Mouse (Mus musculus): ENCODE data around the gene 1700003F12Rik. TPM values are rescaled to one million over a fixed set of nuclear protein-coding genes. Genes with fewer than 3 reads are reported as not detected.

The 1700003F12Rik gene
- polyA plus RNA-seq, 1 experiment: not detected

DNA sequence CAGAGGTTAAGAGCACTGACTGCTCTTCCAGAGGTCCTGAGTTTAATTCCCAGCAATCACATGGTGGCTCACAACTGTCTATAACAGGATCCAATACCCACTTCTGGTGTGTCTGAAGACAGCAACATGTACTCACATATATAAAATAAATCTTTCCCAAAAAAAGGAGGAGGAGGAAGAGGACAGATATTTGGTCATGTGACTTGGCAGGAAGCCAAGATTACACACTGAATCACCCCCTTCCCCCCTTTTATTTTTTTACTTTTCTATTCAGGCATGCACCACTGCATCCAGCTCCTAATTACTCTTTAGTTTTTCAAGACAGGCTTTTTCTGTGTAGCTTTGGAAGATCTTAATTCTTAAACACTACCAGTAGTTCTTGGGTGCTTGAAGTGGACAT, 25.4 kb upstream of the 1700003F12Rik start:
- no peak for TF ChIP-seq CTCF (IDR thresholded peaks at IDR 0.05; ENCODE audit: borderline replicate concordance, insufficient read depth, low read length)
- TF ChIP-seq POLR2A (IDR thresholded peaks at IDR 0.05; ENCODE audit: low read depth, low read length): no peak
- Histone ChIP-seq H3K27ac (ENCODE audit: insufficient read depth, low read length) (no peak overlapping the region), H3K4me1 (ENCODE audit: control insufficient read depth, insufficient read depth, low read length) (peaks cover 9% of the 10 kb centered on the region), H3K4me3 (ENCODE audit: insufficient read depth, low read length) (no peak overlapping the region)

DNA sequence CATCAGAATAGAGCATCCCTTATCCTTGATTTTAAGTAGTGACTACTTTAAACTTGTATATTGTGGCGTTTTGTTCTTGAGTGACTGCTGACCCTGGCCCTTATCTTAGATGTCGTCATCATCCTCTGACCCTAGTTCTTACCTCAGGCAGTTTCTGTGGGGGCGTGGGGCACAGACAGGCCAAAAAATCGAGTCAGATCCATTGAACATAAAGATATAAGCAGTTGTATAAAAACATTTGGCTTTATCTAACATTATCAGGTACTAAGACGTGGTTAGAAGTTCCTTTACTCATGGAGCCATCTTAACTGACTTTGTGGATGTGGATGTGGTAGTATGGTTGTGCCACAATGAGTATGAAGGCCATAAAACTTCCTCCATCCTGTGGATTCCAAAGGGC, 24.6 kb upstream of the 1700003F12Rik start:
- TF ChIP-seq CTCF (IDR thresholded peaks at IDR 0.05; ENCODE audit: borderline replicate concordance, insufficient read depth, low read length) (no peak), POLR2A (IDR thresholded peaks at IDR 0.05; ENCODE audit: low read depth, low read length) (no peak)
- Histone ChIP-seq H3K27ac (ENCODE audit: insufficient read depth, low read length) (no peak overlapping the region), H3K4me1 (ENCODE audit: control insufficient read depth, insufficient read depth, low read length) (peaks cover under 1% of the 10 kb centered on the region; the same call in 1 of the 2 replicates), H3K4me3 (ENCODE audit: insufficient read depth, low read length) (no peak overlapping the region)

DNA sequence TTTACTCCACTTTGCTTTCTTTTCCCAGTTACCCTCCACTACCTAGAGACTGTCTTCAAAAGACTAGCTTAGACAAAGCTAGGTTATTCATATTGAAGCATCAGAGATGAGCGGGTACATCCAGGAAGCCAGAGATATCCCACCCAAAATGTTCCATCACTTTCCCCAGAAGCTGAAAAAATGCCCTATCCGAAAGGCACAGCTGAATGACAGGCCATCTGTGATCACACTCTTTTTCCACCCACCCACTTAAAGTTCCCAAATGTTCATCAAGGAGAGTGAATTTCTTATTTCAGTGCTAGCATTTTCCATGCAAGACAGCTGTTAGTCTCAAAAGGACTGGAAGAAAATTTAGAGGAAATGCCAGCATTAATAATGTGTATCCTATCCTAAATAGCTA, 21.6 kb upstream of the 1700003F12Rik start:
- H3K4me1 ChIP-seq (ENCODE audit: control insufficient read depth, insufficient read depth, low read length): no peaks in the 10 kb centered on the region
- TF ChIP-seq CTCF (IDR thresholded peaks at IDR 0.05; ENCODE audit: borderline replicate concordance, insufficient read depth, low read length) (no peak), POLR2A (IDR thresholded peaks at IDR 0.05; ENCODE audit: low read depth, low read length) (no peak)
- no peak overlapping the region for H3K27ac ChIP-seq (ENCODE audit: insufficient read depth, low read length)

GRCm38 (mm10) chr2:154526531-154526930, 20.4 kb upstream of the 1700003F12Rik start:
- TF ChIP-seq CTCF (IDR thresholded peaks at IDR 0.05; ENCODE audit: borderline replicate concordance, insufficient read depth, low read length): no peak
- no peak for TF ChIP-seq POLR2A (IDR thresholded peaks at IDR 0.05; ENCODE audit: low read depth, low read length)
- no peak overlapping the region for H3K4me3 ChIP-seq (ENCODE audit: insufficient read depth, low read length)
- H3K27ac ChIP-seq (ENCODE audit: insufficient read depth, low read length): no peak overlapping the region
- no peaks in the 10 kb centered on the region for H3K4me1 ChIP-seq (ENCODE audit: control insufficient read depth, insufficient read depth, low read length)

More for the DNA sequence above, 21.6 kb upstream of the 1700003F12Rik start:
- no peak overlapping the region for H3K4me3 ChIP-seq (ENCODE audit: insufficient read depth, low read length)

DNA sequence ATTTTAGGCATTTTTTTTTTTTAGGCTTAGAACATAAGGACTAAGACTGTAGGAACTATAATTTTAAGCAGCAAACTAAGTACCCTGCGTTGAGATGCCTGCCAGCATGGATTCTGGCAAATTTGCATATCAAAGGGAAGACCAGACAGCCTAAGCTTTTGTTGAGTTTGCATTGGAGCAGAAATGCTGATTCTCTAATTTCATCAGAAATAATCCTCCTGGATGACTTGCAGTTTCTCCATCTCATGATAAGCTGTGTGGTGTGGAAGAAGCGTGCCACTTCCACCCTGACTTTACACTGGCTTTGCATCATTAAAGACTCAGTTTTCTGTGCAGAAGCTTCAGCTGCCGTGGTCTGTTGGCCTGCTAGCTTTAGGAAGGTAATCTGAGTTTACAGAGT, 14.0 kb upstream of the 1700003F12Rik start:
- Histone ChIP-seq H3K4me1 (ENCODE audit: control insufficient read depth, insufficient read depth, low read length) (no peaks in the 10 kb centered on the region), H3K27ac (ENCODE audit: insufficient read depth, low read length) (no peak overlapping the region), H3K4me3 (ENCODE audit: insufficient read depth, low read length) (no peak overlapping the region)
- TF ChIP-seq POLR2A (IDR thresholded peaks at IDR 0.05; ENCODE audit: low read depth, low read length) (no peak), CTCF (IDR thresholded peaks at IDR 0.05; ENCODE audit: borderline replicate concordance, insufficient read depth, low read length) (no peak)

DNA sequence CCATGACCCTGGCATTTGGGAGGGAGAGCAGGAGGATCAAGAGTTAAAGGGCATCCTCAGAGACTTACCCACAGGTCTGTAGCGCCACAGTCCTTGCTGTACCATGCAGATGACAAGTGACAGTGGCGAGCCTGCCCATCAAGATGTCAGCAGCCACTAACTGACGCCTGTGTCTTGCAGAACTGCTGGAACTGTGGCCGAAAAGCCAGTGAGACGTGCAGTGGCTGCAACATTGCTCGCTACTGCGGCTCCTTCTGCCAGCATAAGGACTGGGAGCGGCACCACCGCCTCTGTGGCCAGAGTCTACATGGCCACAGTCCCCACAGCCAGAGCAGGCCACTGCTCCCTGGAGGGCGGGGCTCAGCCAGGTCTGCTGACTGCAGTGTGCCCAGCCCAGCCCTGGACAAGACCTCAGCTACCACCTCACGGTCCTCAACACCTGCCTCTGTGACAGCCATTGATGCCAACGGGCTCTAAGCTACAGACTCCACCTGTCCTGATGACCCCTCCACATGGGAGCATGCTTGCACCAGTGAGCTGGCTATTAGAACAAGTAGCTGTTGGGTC, 12.1 kb upstream of the 1700003F12Rik start:
- H3K4me3 ChIP-seq (ENCODE audit: insufficient read depth, low read length): no peak overlapping the region
- TF ChIP-seq POLR2A (IDR thresholded peaks at IDR 0.05; ENCODE audit: low read depth, low read length) (no peak), CTCF (IDR thresholded peaks at IDR 0.05; ENCODE audit: borderline replicate concordance, insufficient read depth, low read length) (no peak)
- H3K4me1 ChIP-seq (ENCODE audit: control insufficient read depth, insufficient read depth, low read length): no peaks in the 10 kb centered on the region
- H3K27ac ChIP-seq (ENCODE audit: insufficient read depth, low read length): no peak overlapping the region

GRCm38 (mm10) chr2:154538310-154538709, 8.6 kb upstream of the 1700003F12Rik start:
- Histone ChIP-seq H3K27ac (ENCODE audit: insufficient read depth, low read length) (no peak overlapping the region), H3K4me3 (ENCODE audit: insufficient read depth, low read length) (no peak overlapping the region), H3K4me1 (ENCODE audit: control insufficient read depth, insufficient read depth, low read length) (no peaks in the 10 kb centered on the region)
- TF ChIP-seq CTCF (IDR thresholded peaks at IDR 0.05; ENCODE audit: borderline replicate concordance, insufficient read depth, low read length) (no peak), POLR2A (IDR thresholded peaks at IDR 0.05; ENCODE audit: low read depth, low read length) (no peak)

DNA sequence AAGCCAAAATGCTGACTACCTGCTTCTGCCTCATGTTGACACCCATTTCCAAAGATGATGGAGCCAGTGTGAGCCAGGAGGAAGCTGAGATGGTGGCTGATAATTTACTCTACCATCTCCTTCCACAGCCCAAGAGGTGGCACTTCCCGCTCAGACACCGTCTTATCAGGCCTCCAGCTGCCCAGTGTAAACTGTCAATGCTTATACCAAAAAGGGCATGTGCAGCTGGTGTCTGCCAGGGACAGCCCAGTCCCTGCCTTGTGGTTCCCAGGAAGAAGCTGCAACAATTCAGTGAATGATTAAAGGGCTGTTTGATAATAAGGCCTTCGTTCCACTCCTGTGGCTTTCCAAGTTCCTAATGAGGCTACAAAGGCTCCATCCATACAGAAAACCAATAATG, 8.2 kb upstream of the 1700003F12Rik start:
- TF ChIP-seq POLR2A (IDR thresholded peaks at IDR 0.05; ENCODE audit: low read depth, low read length) (no peak), CTCF (IDR thresholded peaks at IDR 0.05; ENCODE audit: borderline replicate concordance, insufficient read depth, low read length) (no peak)
- Histone ChIP-seq H3K4me1 (ENCODE audit: control insufficient read depth, insufficient read depth, low read length) (no peaks in the 10 kb centered on the region), H3K27ac (ENCODE audit: insufficient read depth, low read length) (no peak overlapping the region), H3K4me3 (ENCODE audit: insufficient read depth, low read length) (no peak overlapping the region)

DNA sequence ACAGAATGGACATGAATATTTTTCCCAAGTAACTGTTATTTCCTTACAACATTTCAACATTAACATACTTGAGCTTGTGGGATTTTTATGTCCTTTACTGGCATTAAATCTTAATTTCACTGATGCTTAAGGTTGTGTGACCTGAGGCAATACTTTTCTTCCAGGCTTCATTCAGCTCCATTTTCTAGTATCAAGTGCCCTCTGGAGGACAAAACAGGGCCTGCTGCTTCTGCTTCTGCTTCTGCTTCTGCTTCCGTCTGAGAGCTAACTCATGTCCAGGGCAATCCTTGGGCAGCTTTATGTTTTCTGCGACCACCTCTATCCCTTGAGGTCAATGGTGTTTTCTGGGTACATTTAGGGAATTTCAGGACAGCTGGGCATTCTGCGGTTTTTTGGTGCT, 7.2 kb upstream of the 1700003F12Rik start:
- no peaks in the 10 kb centered on the region for H3K4me1 ChIP-seq (ENCODE audit: control insufficient read depth, insufficient read depth, low read length)
- TF ChIP-seq POLR2A (IDR thresholded peaks at IDR 0.05; ENCODE audit: low read depth, low read length) (no peak), CTCF (IDR thresholded peaks at IDR 0.05; ENCODE audit: borderline replicate concordance, insufficient read depth, low read length) (no peak)
- H3K27ac ChIP-seq (ENCODE audit: insufficient read depth, low read length): no peak overlapping the region
- H3K4me3 ChIP-seq (ENCODE audit: insufficient read depth, low read length): no peak overlapping the region

DNA sequence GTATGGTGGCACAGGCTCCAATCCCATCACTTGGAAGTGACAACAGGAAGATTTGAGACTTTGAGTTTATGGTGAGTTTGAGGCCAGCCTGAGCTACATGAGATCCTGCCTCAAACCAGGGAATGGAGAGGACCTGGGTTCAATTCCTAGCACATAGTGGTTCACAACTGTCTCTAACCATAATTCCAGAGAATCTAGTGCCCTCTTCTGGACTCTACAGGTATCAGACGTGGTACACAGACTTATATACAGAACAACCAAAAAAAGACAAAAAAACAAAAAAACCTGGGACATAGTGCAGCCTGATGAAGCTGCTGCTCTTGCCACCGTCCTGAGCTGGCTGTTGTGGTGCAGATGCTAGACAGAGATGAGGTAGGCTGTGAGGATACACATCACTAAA, 5.3 kb upstream of the 1700003F12Rik start:
- no peak overlapping the region for H3K27ac ChIP-seq (ENCODE audit: insufficient read depth, low read length)
- H3K4me3 ChIP-seq (ENCODE audit: insufficient read depth, low read length): no peak overlapping the region
- TF ChIP-seq CTCF (IDR thresholded peaks at IDR 0.05; ENCODE audit: borderline replicate concordance, insufficient read depth, low read length): no peak
- TF ChIP-seq POLR2A (IDR thresholded peaks at IDR 0.05; ENCODE audit: low read depth, low read length): no peak
- no peaks in the 10 kb centered on the region for H3K4me1 ChIP-seq (ENCODE audit: control insufficient read depth, insufficient read depth, low read length)

Data from embryonic fibroblast, embryonic 13.5 days (primary cell).